27 mouse cellular contexts compared by ENCODE assay signal in genomic region chr15:22736165-22736564, GRCm38 (mm10).
"Had no signal": no experiment of that assay in that cellular context is flagged by ENCODE, and none has a peak within 500 bp of the region (broad histone marks: within the 10 kb centered on the region; RNA-seq: fewer than 3 reads in every experiment).

No protein-coding gene starts in this region.

- H3K9ac ChIP-seq: heart, embryonic 13.5 days; heart, embryonic 15.5 days; hindbrain, embryonic 13.5 days; hindbrain, embryonic 15.5 days; kidney, embryonic 15.5 days; limb, embryonic 12.5 days; liver, embryonic 13.5 days had no signal

- H3K9me3 ChIP-seq: heart, embryonic 13.5 days; heart, embryonic 15.5 days; hindbrain, embryonic 13.5 days; hindbrain, embryonic 15.5 days; kidney, embryonic 15.5 days; limb, embryonic 10.5 days; limb, embryonic 12.5 days; liver, embryonic 13.5 days had no signal

- H3K36me3 ChIP-seq: heart, embryonic 13.5 days; heart, embryonic 15.5 days; hindbrain, embryonic 13.5 days; hindbrain, embryonic 15.5 days; kidney, embryonic 15.5 days; limb, embryonic 10.5 days; limb, embryonic 12.5 days; liver, embryonic 13.5 days had no signal

- H3K4me2 ChIP-seq: heart, embryonic 11.5 days; heart, embryonic 13.5 days; heart, embryonic 15.5 days; hindbrain, embryonic 13.5 days; hindbrain, embryonic 15.5 days; kidney, embryonic 15.5 days; limb, embryonic 12.5 days; liver, embryonic 11.5 days; liver, embryonic 13.5 days had no signal

- H3K4me1 ChIP-seq: heart, embryonic 13.5 days; heart, embryonic 15.5 days; hindbrain, embryonic 13.5 days; hindbrain, embryonic 15.5 days; kidney, embryonic 15.5 days; limb, embryonic 10.5 days; limb, embryonic 12.5 days; liver, embryonic 13.5 days had no signal

- H3K27me3 ChIP-seq: heart, embryonic 13.5 days; heart, embryonic 15.5 days; hindbrain, embryonic 13.5 days; hindbrain, embryonic 15.5 days; kidney, embryonic 15.5 days; limb, embryonic 12.5 days; liver, embryonic 13.5 days had no signal

- H3K27ac ChIP-seq: heart, adult 2 months; heart, embryonic 13.5 days; heart, embryonic 15.5 days; hindbrain, embryonic 13.5 days; hindbrain, embryonic 15.5 days; hindbrain, postnatal 0 days; kidney, embryonic 15.5 days; kidney, postnatal 0 days; limb, embryonic 10.5 days; limb, embryonic 12.5 days; liver, embryonic 13.5 days had no signal

- H3K4me3 ChIP-seq: heart, adult 2 months; heart, embryonic 13.5 days; heart, embryonic 15.5 days; hindbrain, embryonic 13.5 days; hindbrain, embryonic 15.5 days; kidney, embryonic 15.5 days; limb, embryonic 10.5 days; limb, embryonic 12.5 days; liver, embryonic 13.5 days had no signal

- DNase-seq: gastrocnemius, postnatal 14 days; gastrocnemius, postnatal 36 days; heart, adult 11 months; heart, adult 2 months; heart, postnatal 14 days; heart, postnatal 36 days; kidney, adult 11 months; kidney, adult 2 months; kidney, adult 9 months; kidney, postnatal 14 days; kidney, postnatal 36 days; layer of hippocampus, adult 9-11 months; layer of hippocampus, postnatal 36 days; liver; liver, embryonic 13.5 days had no signal

- ATAC-seq: hindbrain, postnatal 0 days; intestine, embryonic 16.5 days had no signal
